Mouse (Mus musculus) stomach, postnatal 0 days (tissue): ENCODE results near the gene Arhgap6. TPM values are rescaled to one million over a fixed set of nuclear protein-coding genes. Genes with fewer than 3 reads are reported as not detected.

Experiments used
- ATAC-seq: fragments of 200-750 bp; cut with Nextera tagmentation; 2 replicates; pipeline ENCODE4 v1.8.0; 2017; ENCODE audit not compliant: low FRiP score, low TSS enrichment
- DNase-seq: peaks from one replicate; pipeline ENCODE4 v3.0.0-alpha.2; 2016; ENCODE audit warnings: low spot score
- H3K27ac ChIP-seq: fragments of 300-500 bp; sonication (generic); replicated peaks from 2 replicates; pipeline ENCODE4 v1.5.1; 2014; ENCODE audit warnings: mild to moderate bottlenecking, control low read depth
- H3K27me3 ChIP-seq: fragments of 300-500 bp; sonication (generic); 2 replicates; pipeline ENCODE4 v1.6.1; 2014; ENCODE audit warnings: low read length; ENCODE audit not compliant: control insufficient read depth, insufficient read depth
- H3K36me3 ChIP-seq: fragments of 300-500 bp; sonication (generic); 2 replicates; pipeline ENCODE4 v1.6.1; 2014; ENCODE audit warnings: low read length, mixed read lengths; ENCODE audit not compliant: control insufficient read depth, insufficient read depth
- H3K4me1 ChIP-seq: fragments of 300-500 bp; sonication (generic); replicated peaks from 2 replicates; pipeline ENCODE4 v1.6.1; 2014; ENCODE audit warnings: antibody characterized with exemption; ENCODE audit not compliant: control insufficient read depth, insufficient read depth
- H3K4me2 ChIP-seq: fragments of 300-500 bp; sonication (generic); replicated peaks from 2 replicates; pipeline ENCODE4 v1.6.1; 2014; ENCODE audit warnings: low read depth, mild to moderate bottlenecking, control low read depth, moderate library complexity
- H3K4me3 ChIP-seq: fragments of 300-500 bp; sonication (generic); 2 replicates; pipeline ENCODE4 v1.5.1; 2014; ENCODE audit warnings: low read depth, low read length, control low read depth
- H3K9ac ChIP-seq: fragments of 300-500 bp; sonication (generic); 2 replicates; pipeline ENCODE4 v1.6.1; 2014; ENCODE audit warnings: mild to moderate bottlenecking, low read length, control low read depth, mixed read lengths
- H3K9me3 ChIP-seq: fragments of 300-500 bp; sonication (generic); 2 replicates; pipeline ENCODE4 v1.6.1; 2016; ENCODE audit warnings: low read length; ENCODE audit not compliant: control insufficient read depth
- CTCF ChIP-seq: IDR thresholded peaks from 2 replicates; pipeline ENCODE4 v1.5.1; 2016; ENCODE audit warnings: antibody characterized with exemption, low read depth, mild to moderate bottlenecking, moderate library complexity
- EP300 ChIP-seq: optimal IDR thresholded peaks from 2 replicates; pipeline ENCODE3; 2016; ENCODE audit warnings: antibody characterized with exemption
- WGBS: fragments of 180-500 bp; shearing (Covaris S2); extraction: QIAGEN DNeasy Blood & Tissue Kit; methylation state at CpG from one replicate; pipeline ENCODE4 v1.1.7; 2014; 5-methylcytosine and 5-hydroxymethylcytosine counted together
- polyA plus RNA-seq: library from polyadenylated mRNA; unstranded; fragments of >200 nt; fragmentation: Nextera tagmentation; extraction: Ambion mirVana; gene quantifications from 2 replicates; pipeline ENCODE4 v1.2.1, GENCODE M21; 2015

The Arhgap6 gene
- polyA plus RNA-seq, 1 experiment from 2014 or later: 5.0 TPM

GRCm38 (mm10) chrX:169102665-169103064 is 307.8 kb downstream of the Arhgap6 start:
- DNase-seq (no peak), ATAC-seq (no peak)
- Histone ChIP-seq H3K27ac (no peak overlapping the region), H3K27me3 (no peaks in the 10 kb centered on the region), H3K4me2 (no peak overlapping the region), H3K9ac (no peak overlapping the region), H3K4me1 (no peaks in the 10 kb centered on the region), H3K36me3 (no peaks in the 10 kb centered on the region), H3K9me3 (no peaks in the 10 kb centered on the region), H3K4me3 (no peak overlapping the region)
- TF ChIP-seq EP300: no peak
- TF ChIP-seq CTCF: no peak
- WGBS: 55% methylated on average over 1 of the region's 1 CpGs

- TF ChIP-seq CTCF: no peak
- TF ChIP-seq EP300: no peak
- no peaks in the 10 kb centered on the region for H3K9me3 ChIP-seq
- no peak overlapping the region for H3K9ac ChIP-seq
- DNase-seq: no peak
- H3K4me1 ChIP-seq: no peaks in the 10 kb centered on the region
- no peaks in the 10 kb centered on the region for H3K27me3 ChIP-seq
- ATAC-seq: no peak
- H3K27ac ChIP-seq: no peak overlapping the region
- no peaks in the 10 kb centered on the region for H3K36me3 ChIP-seq
- WGBS: 48% methylated on average over 4 of the region's 4 CpGs
- no peak overlapping the region for H3K4me3 ChIP-seq
- no peak overlapping the region for H3K4me2 ChIP-seq
These were observed 311.2 kb downstream of the Arhgap6 start for GRCm38 (mm10) chrX:169106048-169106622.

GRCm38 (mm10) chrX:169107372-169107771 is 312.5 kb downstream of the Arhgap6 start:
- no peak for TF ChIP-seq CTCF
- TF ChIP-seq EP300: no peak

GRCm38 (mm10) chrX:169110031-169110430 is 315.1 kb downstream of the Arhgap6 start:
- ATAC-seq (no peak), DNase-seq (no peak)
- H3K9ac ChIP-seq: no peak overlapping the region
- no peaks in the 10 kb centered on the region for H3K27me3 ChIP-seq
- H3K36me3 ChIP-seq: no peaks in the 10 kb centered on the region
- H3K4me1 ChIP-seq: no peaks in the 10 kb centered on the region
- no peak overlapping the region for H3K4me3 ChIP-seq
- no peak overlapping the region for H3K27ac ChIP-seq
- H3K9me3 ChIP-seq: no peaks in the 10 kb centered on the region
- 72% methylated on average over 3 of the region's 3 CpGs for WGBS
- TF ChIP-seq CTCF (no peak), EP300 (no peak)
- H3K4me2 ChIP-seq: no peak overlapping the region

More at GRCm38 (mm10) chrX:169107372-169107771, 312.5 kb downstream of the Arhgap6 start:
- no peaks in the 10 kb centered on the region for H3K9me3 ChIP-seq
- H3K27me3 ChIP-seq: no peaks in the 10 kb centered on the region
- no peaks in the 10 kb centered on the region for H3K4me1 ChIP-seq
- H3K4me3 ChIP-seq: no peak overlapping the region
- no peak overlapping the region for H3K27ac ChIP-seq
- no peak for ATAC-seq
- WGBS: 65% methylated on average over 2 of the region's 2 CpGs
- no peaks in the 10 kb centered on the region for H3K36me3 ChIP-seq
- no peak overlapping the region for H3K9ac ChIP-seq
- H3K4me2 ChIP-seq: no peak overlapping the region
- no peak for DNase-seq

GRCm38 (mm10) chrX:169112662-169113061 is 317.8 kb downstream of the Arhgap6 start:
- H3K4me3 ChIP-seq: no peak overlapping the region
- 0 out of 2 replicates have a peak overlapping the region, but pooled peaks have one; percentile 25 for H3K27ac ChIP-seq
- no peaks in the 10 kb centered on the region for H3K4me1 ChIP-seq
- peak; percentile 14 for DNase-seq
- H3K4me2 ChIP-seq: no peak overlapping the region
- ATAC-seq: no peak
- H3K9me3 ChIP-seq: no peaks in the 10 kb centered on the region
- H3K9ac ChIP-seq: no peak overlapping the region
- H3K36me3 ChIP-seq: no peaks in the 10 kb centered on the region
- H3K27me3 ChIP-seq: no peaks in the 10 kb centered on the region
- TF ChIP-seq EP300 (no peak), CTCF (no peak)
- WGBS: 48% methylated on average over 4 of the region's 4 CpGs

GRCm38 (mm10) chrX:169123115-169123772 is 328.3 kb downstream of the Arhgap6 start:
- DNase-seq: no peak
- no peaks in the 10 kb centered on the region for H3K27me3 ChIP-seq
- no peaks in the 10 kb centered on the region for H3K36me3 ChIP-seq
- WGBS: 50% methylated on average over 4 of the region's 4 CpGs
- no peak for TF ChIP-seq CTCF
- no peak for TF ChIP-seq EP300
- no peaks in the 10 kb centered on the region for H3K4me1 ChIP-seq
- no peak for ATAC-seq
- no peak overlapping the region for H3K4me2 ChIP-seq
- H3K4me3 ChIP-seq: no peak overlapping the region
- H3K27ac ChIP-seq: no peak overlapping the region
- no peaks in the 10 kb centered on the region for H3K9me3 ChIP-seq
- no peak overlapping the region for H3K9ac ChIP-seq
